Mouse (Mus musculus) cerebellum, adult 2 months (tissue): ENCODE results near the gene Nap1l4. TPM values are rescaled to one million over a fixed set of nuclear protein-coding genes. Genes with fewer than 3 reads are reported as not detected.

Source experiments
- DNase-seq, 2 experiments: peaks; one replicate each; pipeline ENCODE4 v3.0.0; 2021
- H3K27ac ChIP-seq: fragments of 200-500 bp; 2 replicates; pipeline ENCODE4 v1.5.1; 2012; ENCODE audit warnings: low read length, control low read depth, inconsistent platforms; ENCODE audit not compliant: insufficient read depth
- H3K27me3 ChIP-seq: fragments of 200-500 bp; 2 replicates; pipeline ENCODE4 v1.6.1; 2012; ENCODE audit warnings: inconsistent platforms, mild to moderate bottlenecking, low read length, moderate library complexity; ENCODE audit not compliant: control insufficient read depth, insufficient read depth
- H3K4me1 ChIP-seq: fragments of 200-500 bp; 2 replicates; pipeline ENCODE4 v1.6.1; 2011; ENCODE audit warnings: low read length; ENCODE audit not compliant: control insufficient read depth, insufficient read depth
- H3K4me3 ChIP-seq: fragments of 200-500 bp; replicated peaks from 2 replicates; pipeline ENCODE3; 2011; ENCODE audit warnings: mild to moderate bottlenecking, low read depth, low read length, control low read depth; ENCODE audit not compliant: insufficient read depth
- CTCF ChIP-seq: fragments of 200-500 bp; IDR thresholded peaks from 2 replicates; pipeline ENCODE4 v1.5.1; 2011; ENCODE audit warnings: low read depth, mild to moderate bottlenecking, control low read depth, low read length, moderate library complexity, borderline replicate concordance; ENCODE audit not compliant: insufficient read depth
- POLR2A ChIP-seq: fragments of 200-500 bp; IDR thresholded peaks from 2 replicates; pipeline ENCODE4 v1.6.1; 2011; ENCODE audit warnings: low read length, control low read depth, borderline replicate concordance; ENCODE audit not compliant: insufficient read depth
- WGBS: fragments of 180-500 bp; shearing (Covaris S2); methylation state at CpG from one replicate; pipeline ENCODE4 v1.1.7; 2018; 5-methylcytosine and 5-hydroxymethylcytosine counted together
- polyA plus RNA-seq: library from polyadenylated mRNA; depleted of rRNA; stranded (reverse); fragments of >200 nt; gene quantifications from 2 replicates; pipeline ENCODE4 v1.2.3, GENCODE M21; 2012

Gene Nap1l4
- polyA plus RNA-seq, 1 experiment: 185 TPM

DNA sequence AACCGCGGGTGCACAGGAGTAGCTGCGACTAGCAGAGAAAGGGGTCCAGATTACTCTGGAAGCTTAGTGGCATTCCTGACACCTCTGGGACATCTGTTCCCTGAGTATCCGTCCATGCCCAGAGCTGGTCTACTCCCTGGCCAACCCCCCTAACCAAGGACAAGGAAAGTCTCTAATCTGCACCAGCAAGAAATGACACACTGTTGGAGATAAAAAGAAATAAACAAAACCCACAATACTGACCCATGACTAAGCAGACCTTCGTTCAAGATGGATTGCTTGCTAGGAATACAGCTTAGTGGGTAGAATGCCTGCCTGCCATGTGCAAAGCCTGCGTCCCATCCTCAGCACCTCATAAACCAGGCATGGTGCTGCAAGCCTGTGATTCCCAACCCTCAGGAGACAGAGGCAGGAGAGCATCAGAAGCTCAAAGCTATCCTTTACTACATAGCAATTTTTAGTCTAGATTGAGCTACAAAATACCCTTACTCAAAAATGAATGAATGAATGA, 55.2 kb downstream of the Nap1l4 start:
- Histone ChIP-seq H3K4me3 (no peak overlapping the region), H3K4me1 (no peaks in the 10 kb centered on the region), H3K27me3 (no peaks in the 10 kb centered on the region; the same call in 1 of the 2 replicates), H3K27ac (no peak overlapping the region)
- WGBS: 81% methylated on average over 6 of the region's 6 CpGs
- TF ChIP-seq CTCF: no peak
- no peak for TF ChIP-seq POLR2A
- DNase-seq: no peak

DNA sequence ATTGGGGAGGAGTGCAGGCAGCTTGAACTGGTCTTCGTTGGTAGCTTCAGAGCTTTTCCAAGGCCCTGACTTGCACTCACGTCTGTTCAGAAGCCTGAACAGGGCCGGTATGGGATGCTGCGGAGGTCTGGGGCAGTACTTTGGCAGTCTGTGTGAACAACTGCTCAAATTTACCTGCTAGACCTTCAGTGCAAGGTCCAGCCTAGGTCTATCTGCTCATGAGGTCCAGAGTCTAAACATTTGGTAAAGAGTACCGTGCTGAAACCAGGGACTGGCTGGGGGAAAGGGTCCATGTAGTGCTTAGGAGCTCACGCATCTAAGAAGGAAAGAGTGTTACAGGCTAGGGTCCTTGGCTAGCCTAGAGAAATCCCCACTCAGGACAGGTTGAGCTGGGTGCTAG, 59.2 kb downstream of the Nap1l4 start:
- no peak for DNase-seq
- TF ChIP-seq CTCF: no peak
- no peak for TF ChIP-seq POLR2A
- Histone ChIP-seq H3K27me3 (no peaks in the 10 kb centered on the region; the same call in 1 of the 2 replicates), H3K4me3 (no peak overlapping the region), H3K27ac (no peak overlapping the region), H3K4me1 (no peaks in the 10 kb centered on the region)
- 80% methylated on average over 6 of the region's 6 CpGs for WGBS

DNA sequence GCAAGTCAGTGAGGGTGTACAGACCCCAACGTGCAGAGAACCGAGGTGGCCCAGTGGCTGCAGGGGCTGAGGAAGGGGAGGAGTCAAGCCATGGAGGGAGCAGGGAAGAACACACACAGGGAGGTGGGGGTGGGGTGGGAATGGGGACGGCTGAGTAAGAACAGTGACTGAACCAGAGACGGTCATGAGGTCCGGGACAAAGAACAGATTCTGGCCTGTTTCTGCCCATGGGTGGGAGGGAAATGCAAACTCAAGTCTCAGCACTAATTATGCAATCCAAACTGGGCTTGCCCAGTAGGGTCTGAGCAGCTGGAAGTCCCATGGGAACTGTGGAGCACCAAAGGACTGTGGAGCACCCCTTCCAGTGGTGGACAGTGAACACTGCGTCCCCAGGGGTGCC, 66.4 kb downstream of the Nap1l4 start:
- no peaks in the 10 kb centered on the region for H3K4me1 ChIP-seq
- WGBS: 13% methylated on average over 6 of the region's 6 CpGs
- TF ChIP-seq POLR2A (no peak), CTCF (no peak)
- H3K4me3 ChIP-seq: no peak overlapping the region
- no peak for DNase-seq
- no peaks in the 10 kb centered on the region for H3K27me3 ChIP-seq
- H3K27ac ChIP-seq: no peak overlapping the region

DNA sequence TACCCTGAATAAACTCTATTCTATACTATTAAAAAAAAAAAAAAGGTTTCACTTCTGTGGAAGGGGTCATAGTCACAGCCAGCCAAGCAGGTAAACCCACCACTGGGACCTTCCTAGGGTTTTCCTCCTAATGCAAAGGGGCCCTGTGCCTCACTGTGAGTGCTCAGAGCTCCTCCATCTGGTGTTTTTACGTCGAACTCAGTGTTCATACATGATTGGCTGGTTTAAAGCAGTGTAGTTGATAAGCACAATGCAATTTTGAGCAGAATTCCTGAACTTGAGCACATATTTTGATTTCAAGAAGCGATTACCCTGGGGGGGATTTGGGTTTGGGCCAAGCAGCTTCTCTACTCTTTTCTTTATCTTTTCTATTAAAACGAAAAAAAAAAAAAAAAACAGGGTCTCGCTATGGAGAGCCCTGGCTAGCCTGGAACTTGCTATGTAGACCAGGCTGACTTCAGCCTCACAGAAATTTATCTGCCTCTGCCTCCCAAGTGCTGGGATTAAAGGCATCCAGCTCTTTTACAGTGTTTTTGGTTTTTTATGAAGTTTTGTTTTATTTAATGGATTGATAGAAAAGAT, 67.0 kb downstream of the Nap1l4 start:
- TF ChIP-seq POLR2A (no peak), CTCF (no peak)
- Histone ChIP-seq H3K4me3 (no peak overlapping the region), H3K27ac (no peak overlapping the region), H3K27me3 (no peaks in the 10 kb centered on the region), H3K4me1 (no peaks in the 10 kb centered on the region)
- WGBS: 42% methylated on average over 5 of the region's 5 CpGs
- no peak for DNase-seq

DNA sequence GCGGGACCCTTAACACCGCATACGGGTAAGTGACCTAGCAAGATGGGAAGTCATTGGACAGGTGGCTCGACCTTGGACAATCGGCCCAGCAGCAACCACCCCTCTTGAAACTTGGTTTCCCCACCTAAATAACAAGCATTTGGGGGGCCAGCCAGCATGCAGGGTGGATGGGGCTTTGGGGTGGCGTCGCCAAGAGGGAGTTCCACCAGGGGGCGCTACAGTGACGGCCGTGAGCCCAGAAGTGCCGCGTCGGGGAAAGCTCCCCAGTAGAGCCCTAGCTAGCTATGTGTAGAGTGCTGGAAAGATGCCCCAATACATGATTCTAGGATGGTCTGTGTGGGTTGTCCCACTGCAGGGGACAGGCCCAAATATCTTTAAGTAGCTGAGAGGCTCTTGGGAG, 68.4 kb downstream of the Nap1l4 start:
- H3K27me3 ChIP-seq: no peaks in the 10 kb centered on the region
- H3K4me3 ChIP-seq: no peak overlapping the region
- no peaks in the 10 kb centered on the region for H3K4me1 ChIP-seq
- TF ChIP-seq CTCF (peak; percentile 38; the same call in 1 of the 2 replicates), POLR2A (no peak)
- DNase-seq: no peak
- no peak overlapping the region for H3K27ac ChIP-seq
- WGBS: 25% methylated on average over 13 of the region's 13 CpGs

DNA sequence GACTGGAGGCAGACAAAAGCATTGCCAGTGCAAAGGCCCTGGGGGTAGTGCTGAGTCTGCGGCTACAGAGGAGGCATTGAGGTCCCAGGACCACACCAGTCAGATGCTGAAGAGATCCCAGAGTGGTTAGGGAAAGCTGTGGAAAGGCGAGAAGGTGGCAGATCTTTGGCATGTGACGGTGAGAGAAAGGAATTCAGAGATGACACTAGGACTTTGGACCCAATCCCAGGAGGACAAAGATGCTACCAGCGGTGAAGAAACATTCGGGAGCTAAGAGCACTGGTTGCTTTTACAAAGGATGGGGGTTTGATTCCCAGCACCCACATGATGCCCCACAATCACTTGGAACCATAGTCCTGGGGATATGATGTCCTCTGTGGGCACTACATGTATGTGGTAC, 71.1 kb downstream of the Nap1l4 start:
- H3K27me3 ChIP-seq: no peaks in the 10 kb centered on the region
- no peak overlapping the region for H3K4me3 ChIP-seq
- no peak overlapping the region for H3K27ac ChIP-seq
- H3K4me1 ChIP-seq: no peaks in the 10 kb centered on the region
- TF ChIP-seq POLR2A (no peak), CTCF (no peak)
- no peak for DNase-seq
- 77% methylated on average over 5 of the region's 5 CpGs for WGBS

DNA sequence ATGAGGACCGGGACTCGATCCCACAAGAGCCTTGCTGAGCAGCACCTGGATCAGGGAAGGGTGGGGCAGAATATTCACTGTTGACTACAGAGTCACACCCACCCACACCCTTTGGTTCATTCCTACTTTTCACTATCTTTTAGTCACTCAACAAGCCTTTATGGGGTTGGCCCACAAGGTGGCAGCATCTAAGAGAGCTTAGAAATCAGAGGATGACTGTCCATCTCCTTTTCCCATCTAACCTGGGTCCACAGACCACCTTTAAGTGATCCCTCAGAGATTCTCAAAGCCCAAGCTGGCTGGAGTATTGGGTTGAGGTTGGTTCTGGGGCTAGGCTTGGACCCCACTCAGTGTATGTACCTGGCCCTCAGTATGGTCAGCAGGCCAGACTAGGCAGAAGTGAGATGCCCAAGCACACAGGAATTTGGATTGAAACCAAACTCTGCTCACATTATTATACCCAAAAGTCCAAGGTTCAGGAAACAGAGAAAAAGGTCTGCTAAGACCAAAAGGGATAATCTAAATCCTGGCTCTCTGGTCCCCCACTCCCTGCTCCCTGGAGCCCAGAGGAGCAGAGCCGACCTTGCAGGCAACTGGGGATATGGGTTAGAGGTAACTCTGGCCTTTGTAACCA, 72.1 kb downstream of the Nap1l4 start:
- WGBS: 85% methylated on average over 3 of the region's 3 CpGs
- TF ChIP-seq CTCF (no peak), POLR2A (no peak)
- no peak for DNase-seq

DNA sequence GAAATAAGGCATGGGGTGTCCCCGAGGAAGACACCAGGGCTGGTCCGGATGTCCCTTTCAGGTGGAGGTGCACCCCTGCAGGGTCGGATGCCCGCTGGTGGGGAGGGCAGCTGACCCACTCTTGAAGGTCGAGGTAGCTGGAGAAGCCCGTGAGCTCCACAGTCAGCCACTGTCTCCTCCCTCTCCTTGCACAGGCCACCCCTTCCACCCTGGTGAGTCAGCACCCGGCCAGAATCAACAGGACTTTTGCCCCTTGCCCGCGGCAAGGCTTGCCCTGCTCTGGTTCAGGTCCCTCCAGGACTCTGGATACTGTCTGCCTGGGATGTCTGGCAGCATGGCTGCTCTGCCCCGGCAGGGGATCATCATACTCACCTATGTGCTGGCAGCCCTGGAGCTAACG, 73.0 kb downstream of the Nap1l4 start:
- no peak for TF ChIP-seq POLR2A
- no peak for TF ChIP-seq CTCF
- no peaks in the 10 kb centered on the region for H3K27me3 ChIP-seq
- H3K27ac ChIP-seq: no peak overlapping the region
- H3K4me1 ChIP-seq: no peaks in the 10 kb centered on the region
- H3K4me3 ChIP-seq: no peak overlapping the region
- no peak for DNase-seq
- 67% methylated on average over 11 of the region's 11 CpGs for WGBS

More for the DNA sequence above, 72.1 kb downstream of the Nap1l4 start:
- Histone ChIP-seq H3K27ac (no peak overlapping the region), H3K27me3 (no peaks in the 10 kb centered on the region), H3K4me1 (no peaks in the 10 kb centered on the region), H3K4me3 (no peak overlapping the region)
